Mouse (Mus musculus) stomach, postnatal 0 days (tissue): ENCODE data around the gene Hist1h3a.

Experiments
- CTCF ChIP-seq: IDR thresholded peaks from 2 replicates; pipeline ENCODE4 v1.5.1; 2016; ENCODE audit warnings: antibody characterized with exemption, low read depth, mild to moderate bottlenecking, moderate library complexity
- EP300 ChIP-seq: optimal IDR thresholded peaks from 2 replicates; pipeline ENCODE3; 2016; ENCODE audit warnings: antibody characterized with exemption

GRCm38 (mm10) chr13:23739069-23739921 is 22.9 kb downstream of the Hist1h3a start:
- TF ChIP-seq CTCF (no peak), EP300 (peak; percentile 42)
